27 mouse cellular contexts compared by ENCODE assay signal in the genomic region with DNA sequence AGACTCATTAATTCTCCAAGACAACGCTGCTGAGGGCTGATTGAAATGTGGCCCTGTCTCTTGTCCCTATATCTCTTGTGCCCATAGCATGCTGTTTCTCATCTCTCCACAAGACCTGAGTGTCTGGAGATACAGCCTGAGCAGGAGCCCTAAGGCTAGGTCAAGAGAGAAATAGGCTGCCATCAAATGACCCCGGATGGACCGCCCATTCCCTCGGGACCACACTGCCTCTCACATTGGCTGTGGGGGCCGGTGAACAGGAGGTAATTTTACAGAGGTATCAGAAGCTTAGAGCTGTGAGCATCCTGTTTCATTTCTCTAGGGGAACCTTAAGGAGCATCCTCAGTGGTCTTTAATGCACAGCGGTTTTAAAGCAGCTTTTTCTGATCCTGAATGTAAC. TPM values are rescaled to one million over a fixed set of nuclear protein-coding genes. Genes with fewer than 3 reads are reported as not detected.
"Had no signal": no experiment of that assay in that cellular context is flagged by ENCODE, and none has a peak within 500 bp of the region (broad histone marks: within the 10 kb centered on the region; RNA-seq: fewer than 3 reads in every experiment).

No protein-coding gene starts in this region.

- ATAC-seq: liver, embryonic 12.5 days; midbrain, embryonic 15.5 days had no signal

- H3K4me1 ChIP-seq: limb, embryonic 10.5 days; limb, embryonic 13.5 days; liver, embryonic 12.5 days; liver, embryonic 15.5 days; lung, embryonic 15.5 days; megakaryocyte, embryonic 14.5 days; midbrain, embryonic 15.5 days; neural tube, embryonic 15.5 days had no signal

- H3K27me3 ChIP-seq: limb, embryonic 13.5 days; liver, embryonic 12.5 days; liver, embryonic 15.5 days; lung, embryonic 15.5 days; megakaryocyte, embryonic 14.5 days; midbrain, embryonic 15.5 days; neural tube, embryonic 12.5 days; neural tube, embryonic 15.5 days had no signal

- H3K36me3 ChIP-seq: limb, embryonic 10.5 days; limb, embryonic 13.5 days; liver, embryonic 12.5 days; liver, embryonic 15.5 days; lung, embryonic 15.5 days; midbrain, embryonic 15.5 days; neural tube, embryonic 12.5 days; neural tube, embryonic 15.5 days had no signal

- H3K27ac ChIP-seq: kidney, postnatal 0 days; layer of hippocampus, adult 2 months; limb, embryonic 10.5 days; limb, embryonic 13.5 days; liver, embryonic 12.5 days; liver, embryonic 15.5 days; lung, embryonic 15.5 days; midbrain, embryonic 15.5 days; neural tube, embryonic 12.5 days; neural tube, embryonic 15.5 days; stomach, postnatal 0 days had no signal

- H3K9ac ChIP-seq: limb, embryonic 13.5 days; liver, embryonic 12.5 days; liver, embryonic 15.5 days; lung, embryonic 15.5 days; midbrain, embryonic 15.5 days; neural tube, embryonic 12.5 days; neural tube, embryonic 15.5 days had no signal

- H3K9me3 ChIP-seq: limb, embryonic 10.5 days; limb, embryonic 13.5 days; liver, embryonic 12.5 days; liver, embryonic 15.5 days; lung, embryonic 15.5 days; megakaryocyte, embryonic 14.5 days; midbrain, embryonic 15.5 days; neural tube, embryonic 12.5 days; neural tube, embryonic 15.5 days had no signal

- DNase-seq: kidney, postnatal 25 days; layer of hippocampus, adult 9-11 months; liver; lung, adult 18-20 months; lung, postnatal 10 days; lung, postnatal 36 days; right cerebral cortex, adult 18-20 months; right cerebral cortex, postnatal 14 days; right cerebral cortex, postnatal 4 days; thymus, adult 18-20 months; thymus, postnatal 36 days had no signal

- H3K4me2 ChIP-seq: limb, embryonic 13.5 days; liver, embryonic 12.5 days; liver, embryonic 15.5 days; lung, embryonic 15.5 days; midbrain, embryonic 11.5 days; midbrain, embryonic 15.5 days; neural tube, embryonic 12.5 days; neural tube, embryonic 15.5 days had no signal

- H3K4me3 ChIP-seq: layer of hippocampus, adult 2 months; limb, embryonic 10.5 days; limb, embryonic 13.5 days; liver, embryonic 12.5 days; liver, embryonic 15.5 days; lung, embryonic 15.5 days; megakaryocyte, embryonic 14.5 days; midbrain, embryonic 15.5 days; neural tube, embryonic 12.5 days; neural tube, embryonic 15.5 days had no signal

RNA-seq across cellular contexts. Expression of a gene that starts 21.1 kb away (rescaled TPM):
- polyA plus RNA-seq: limb, embryonic 10.5 days; limb, embryonic 13.5 days; liver, embryonic 12.5 days; midbrain, embryonic 11.5 days had no signal

RNA-seq across cellular contexts. Expression of a gene that starts 28.7 kb away (rescaled TPM):
- polyA plus RNA-seq: kidney, embryonic 14.5 days; kidney, postnatal 0 days; large intestine, adult 2 months; limb, embryonic 10.5 days; liver, embryonic 12.5 days; liver, embryonic 15.5 days; lung, embryonic 15.5 days; midbrain, embryonic 11.5 days; midbrain, embryonic 15.5 days; neural tube, embryonic 12.5 days; stomach, embryonic 14.5 days had no signal

RNA-seq across cellular contexts. Expression of a gene that starts 45.4 kb away (rescaled TPM):
- polyA plus RNA-seq: liver, embryonic 12.5 days had no signal
